Mouse (Mus musculus) thymus, adult 2 months (tissue): Measurements from ENCODE around the gene Sec61a1.

Source experiments
- CTCF ChIP-seq: fragments of 200-500 bp; IDR thresholded peaks from 2 replicates; pipeline ENCODE4 v1.5.1; 2012; ENCODE audit warnings: mild to moderate bottlenecking, control low read depth, low read length, moderate library complexity, borderline replicate concordance; ENCODE audit not compliant: control insufficient read depth, poor library complexity, insufficient read depth; ENCODE audit errors: extremely low read depth
- POLR2A ChIP-seq: fragments of 200-500 bp; IDR thresholded peaks from 2 replicates; pipeline ENCODE4 v1.6.1; 2012; ENCODE audit warnings: mild to moderate bottlenecking, low read length, control low read depth, moderate library complexity; ENCODE audit not compliant: control insufficient read depth, poor library complexity, insufficient read depth; ENCODE audit errors: extremely low read depth

- no peak for TF ChIP-seq POLR2A
- no peak for TF ChIP-seq CTCF
Measured at GRCm38 (mm10) chr6:88565033-88565432, 46.3 kb upstream of the Sec61a1 start.
